Mouse (Mus musculus) neural tube, embryonic 12.5 days (tissue): ENCODE data around the gene Ctu2. TPM values are rescaled to one million over a fixed set of nuclear protein-coding genes. Genes with fewer than 3 reads are reported as not detected.

Experiments
- microRNA-seq: library from miRNA; unstranded; fragments of <30 nt; microRNA quantifications from one replicate; pipeline ENCODE4, GENCODE M21; 2017
- polyA plus RNA-seq: library from polyadenylated mRNA; unstranded; fragments of >200 nt; fragmentation: Nextera tagmentation; extraction: Ambion mirVana; gene quantifications from 2 replicates; pipeline ENCODE4 v1.2.1, GENCODE M21; 2016

Ctu2 gene
- polyA plus RNA-seq, 1 experiment from 2014 or later = 67.1 TPM

Small RNA genes lying within 50 kb of the gene (microRNA-seq; reads per million reads assigned to microRNA genes)
- not detected for gene Gm24366

Other genes with a start within 250 kb of the Ctu2 start
- 2.2 and 2.3 TPM in 2 replicates for gene Zfpm1, start 194.0 kb upstream of the Ctu2 start, polyA plus RNA-seq
- gene Trhr2, start 115.4 kb upstream of the Ctu2 start, polyA plus RNA-seq = not detected in 2 replicates
- gene Zc3h18, start 99.5 kb upstream of the Ctu2 start, polyA plus RNA-seq = 57.1 and 62.4 TPM in 2 replicates
- not detected in 2 replicates for gene Il17c, start 54.1 kb upstream of the Ctu2 start, polyA plus RNA-seq
- gene Cyba, start 43.2 kb upstream of the Ctu2 start, polyA plus RNA-seq = 58.5 and 59.9 TPM in 2 replicates
- gene Mvd, start 32.7 kb upstream of the Ctu2 start, polyA plus RNA-seq = 52.3 TPM in 2 replicates
- gene Snai3, start 15.4 kb upstream of the Ctu2 start, polyA plus RNA-seq = not detected in 2 replicates
- 34.6 and 39.7 TPM in 2 replicates for gene Rnf166, start 79 bp upstream of the Ctu2 start, polyA plus RNA-seq
- 6.4 and 6.5 TPM in 2 replicates for gene Piezo1, start 75.2 kb downstream of the Ctu2 start, polyA plus RNA-seq
- gene Cdt1, start 91.9 kb downstream of the Ctu2 start, polyA plus RNA-seq = 22.8 and 25.9 TPM in 2 replicates
- gene Aprt, start 100.8 kb downstream of the Ctu2 start, polyA plus RNA-seq = 182 and 194 TPM in 2 replicates
- 4.6 and 6.2 TPM in 2 replicates for gene Galns, start 135.3 kb downstream of the Ctu2 start, polyA plus RNA-seq
- 65.6 and 69.7 TPM in 2 replicates for gene Trappc2l, start 135.5 kb downstream of the Ctu2 start, polyA plus RNA-seq
- not detected in 2 replicates for gene Pabpn1l, start 146.6 kb downstream of the Ctu2 start, polyA plus RNA-seq
- gene Cbfa2t3, start 223.0 kb downstream of the Ctu2 start, polyA plus RNA-seq = 15.3 and 16.7 TPM in 2 replicates